Mouse (Mus musculus): ENCODE data around the gene Upk1a. TPM values are rescaled to one million over a fixed set of nuclear protein-coding genes. Genes with fewer than 3 reads are reported as not detected.

Upk1a gene
- total RNA-seq, 1 experiment from 2014 or later, result not detected

- ATAC-seq (ENCODE audit: extremely low read depth, insufficient number of reproducible peaks, low FRiP score, poor library complexity, severe bottlenecking), result no peak
Measured at GRCm38 (mm10) chr7:30557901-30558514, 54.6 kb downstream of the Upk1a start.

- no peak for ATAC-seq (ENCODE audit: extremely low read depth, insufficient number of reproducible peaks, low FRiP score, poor library complexity, severe bottlenecking)
Measured at GRCm38 (mm10) chr7:30556894-30557536, 55.6 kb downstream of the Upk1a start.

GRCm38 (mm10) chr7:30553810-30554584, 58.6 kb downstream of the Upk1a start:
- ATAC-seq (ENCODE audit: extremely low read depth, insufficient number of reproducible peaks, low FRiP score, poor library complexity, severe bottlenecking), result no peak

Other genes starting within 250 kb of the Upk1a start
- gene Tyrobp, start 199.1 kb downstream of the Upk1a start, total RNA-seq (2017), result 1,375 and 1,494 TPM in 2 replicates
- gene Hcst, start 193.0 kb downstream of the Upk1a start, total RNA-seq (2017), result 44.4 and 46.6 TPM in 2 replicates
- 34.3 and 46.9 TPM in 2 replicates for gene Nfkbid, start 191.1 kb downstream of the Upk1a start, total RNA-seq (2017)
- gene Aplp1, start 167.3 kb downstream of the Upk1a start, total RNA-seq (2017), result 0.98 TPM in 1 of 2 replicates, not detected in the other
- gene Kirrel2, start 155.2 kb downstream of the Upk1a start, total RNA-seq (2017), result not detected in 2 replicates
- gene Nphs1, start 154.5 kb downstream of the Upk1a start, total RNA-seq (2017), result not detected in 2 replicates
- gene Prodh2, start 119.2 kb downstream of the Upk1a start, total RNA-seq (2017), result not detected in 2 replicates
- gene Arhgap33, start 77.8 kb downstream of the Upk1a start, total RNA-seq (2017), result 0.70 and 7.5 TPM in 2 replicates
- gene Hspb6, start 60.7 kb downstream of the Upk1a start, total RNA-seq (2017), result 3.7 and 5.3 TPM in 2 replicates
- gene Proser3, start 60.5 kb downstream of the Upk1a start, total RNA-seq (2017), result 6.8 and 7.8 TPM in 2 replicates
- gene Lin37, start 53.0 kb downstream of the Upk1a start, total RNA-seq (2017), result 22.0 and 41.4 TPM in 2 replicates
- 67.3 and 69.4 TPM in 2 replicates for gene U2af1l4, start 49.5 kb downstream of the Upk1a start, total RNA-seq (2017)
- 20.0 and 20.3 TPM in 2 replicates for gene Gm49396, start 49.5 kb downstream of the Upk1a start, total RNA-seq (2017)
- 166 and 194 TPM in 2 replicates for gene Psenen, start 49.2 kb downstream of the Upk1a start, total RNA-seq (2017)
- not detected in 2 replicates for gene Igflr1, start 47.4 kb downstream of the Upk1a start, total RNA-seq (2017)
- gene Kmt2b, start 24.1 kb downstream of the Upk1a start, total RNA-seq (2017), result 36.5 and 64.7 TPM in 2 replicates
- 3.0 and 3.3 TPM in 2 replicates for gene Zbtb32, start 13.9 kb downstream of the Upk1a start, total RNA-seq (2017)
- gene Cox6b1, start 13.3 kb upstream of the Upk1a start, total RNA-seq (2017), result 190 and 241 TPM in 2 replicates
- not detected in 2 replicates for gene Etv2, start 23.0 kb upstream of the Upk1a start, total RNA-seq (2017)
- gene Rbm42, start 37.5 kb upstream of the Upk1a start, total RNA-seq (2017), result 60.7 and 77.3 TPM in 2 replicates
- gene Haus5, start 52.1 kb upstream of the Upk1a start, total RNA-seq (2017), result 22.8 and 29.9 TPM in 2 replicates
- gene Pmis2, start 58.8 kb upstream of the Upk1a start, total RNA-seq (2017), result not detected in 2 replicates
- gene 2200002J24Rik, start 86.1 kb upstream of the Upk1a start, total RNA-seq (2017), result not detected in 2 replicates
- gene Atp4a, start 99.4 kb upstream of the Upk1a start, total RNA-seq (2017), result 0.58 TPM in 1 of 2 replicates, not detected in the other
- gene Tmem147, start 116.7 kb upstream of the Upk1a start, total RNA-seq (2017), result 8.3 and 15.1 TPM in 2 replicates
- gene Gapdhs, start 130.8 kb upstream of the Upk1a start, total RNA-seq (2017), result not detected in 2 replicates
- 2.0 and 5.8 TPM in 2 replicates for gene Sbsn, start 138.6 kb upstream of the Upk1a start, total RNA-seq (2017)
- not detected in 2 replicates for gene Dmkn, start 150.9 kb upstream of the Upk1a start, total RNA-seq (2017)
- gene Krtdap, start 175.0 kb upstream of the Upk1a start, total RNA-seq (2017), result not detected in 2 replicates
- gene Ffar2, start 210.9 kb upstream of the Upk1a start, total RNA-seq (2017), result 0.35 and 0.37 TPM in 2 replicates
- 0.70 and 0.98 TPM in 2 replicates for gene Ffar3, start 243.3 kb upstream of the Upk1a start, total RNA-seq (2017)
- gene Ffar1, start 248.7 kb upstream of the Upk1a start, total RNA-seq (2017), result 25.6 and 25.8 TPM in 2 replicates